Mouse (Mus musculus) liver, postnatal 0 days (tissue): ENCODE results near the gene 2310033P09Rik. TPM values are rescaled to one million over a fixed set of nuclear protein-coding genes. Genes with fewer than 3 reads are reported as not detected.

Source experiments
- ATAC-seq: fragments of 200-750 bp; cut with Nextera tagmentation; 2 replicates; pipeline ENCODE4 v1.8.0; 2017; ENCODE audit warnings: mild to moderate bottlenecking, moderate library complexity
- DNase-seq: peaks from one replicate; pipeline ENCODE4 v3.0.0-alpha.2; 2016
- H3K27ac ChIP-seq: fragments of 300-500 bp; sonication (generic); 2 replicates; pipeline ENCODE4 v1.5.1; 2014; ENCODE audit warnings: antibody characterized with exemption, moderate library complexity, mild to moderate bottlenecking, low read depth
- H3K27me3 ChIP-seq: fragments of 300-500 bp; sonication (generic); 2 replicates; pipeline ENCODE4 v1.6.1; 2014; ENCODE audit warnings: low read length, control low read depth, mixed read lengths; ENCODE audit not compliant: insufficient read depth
- H3K36me3 ChIP-seq: fragments of 300-500 bp; sonication (generic); replicated peaks from 2 replicates; pipeline ENCODE4 v1.6.1; 2014; ENCODE audit warnings: mild to moderate bottlenecking, control low read depth, low read length, moderate library complexity, mixed read lengths; ENCODE audit not compliant: insufficient read depth
- H3K4me1 ChIP-seq: fragments of 300-500 bp; sonication (generic); 2 replicates; pipeline ENCODE4 v1.6.1; 2014; ENCODE audit warnings: antibody characterized with exemption, mild to moderate bottlenecking, control low read depth; ENCODE audit not compliant: insufficient read depth
- H3K4me2 ChIP-seq: fragments of 300-500 bp; sonication (generic); 2 replicates; pipeline ENCODE4 v1.6.1; 2014; ENCODE audit warnings: low read depth, mild to moderate bottlenecking, low read length, moderate library complexity, mixed read lengths
- H3K4me3 ChIP-seq: fragments of 300-500 bp; sonication (generic); 2 replicates; pipeline ENCODE4 v1.5.1; 2014; ENCODE audit warnings: low read depth, low read length
- H3K9ac ChIP-seq: fragments of 300-500 bp; sonication (generic); replicated peaks from 2 replicates; pipeline ENCODE4 v1.6.1; 2014; ENCODE audit warnings: mild to moderate bottlenecking, moderate library complexity
- H3K9me3 ChIP-seq: fragments of 300-500 bp; sonication (generic); 2 replicates; pipeline ENCODE4 v1.6.1; 2016; ENCODE audit warnings: mild to moderate bottlenecking, control low read depth, low read length, mixed read lengths
- CTCF ChIP-seq: sonication (generic); IDR thresholded peaks from 2 replicates; pipeline ENCODE4 v1.5.1; 2016; ENCODE audit warnings: antibody characterized with exemption, low read depth
- EP300 ChIP-seq: IDR thresholded peaks from 2 replicates; pipeline ENCODE4 v1.6.1; 2016; ENCODE audit warnings: antibody characterized with exemption, low read depth, mild to moderate bottlenecking
- WGBS: fragments of 180-500 bp; shearing (Covaris S2); extraction: QIAGEN DNeasy Blood & Tissue Kit; methylation state at CpG from one replicate; pipeline ENCODE4 v1.1.7; 2014; ENCODE audit not compliant: insufficient replicate concordance; 5-methylcytosine and 5-hydroxymethylcytosine counted together
- polyA plus RNA-seq: library from polyadenylated mRNA; unstranded; fragments of >200 nt; fragmentation: Nextera tagmentation; extraction: Ambion mirVana; gene quantifications from 2 replicates; pipeline ENCODE4 v1.2.1, GENCODE M21; 2015

Gene 2310033P09Rik
- polyA plus RNA-seq, 1 experiment from 2014 or later = 14.8 TPM

GRCm38 (mm10) chr11:59174189-59174838, 33.8 kb upstream of the 2310033P09Rik start:
- Histone ChIP-seq H3K4me3 (no peak overlapping the region), H3K36me3 (no peaks in the 10 kb centered on the region), H3K27ac (no peak overlapping the region), H3K9me3 (no peaks in the 10 kb centered on the region), H3K4me1 (peaks cover 4% of the 10 kb centered on the region; the same call in 1 of the 2 replicates), H3K9ac (no peak overlapping the region), H3K27me3 (peaks cover 46% of the 10 kb centered on the region), H3K4me2 (no peak overlapping the region)
- TF ChIP-seq CTCF (no peak), EP300 (no peak)
- ATAC-seq (no peak), DNase-seq (no peak)
- 39% methylated on average over 6 of the region's 6 CpGs for WGBS

- peaks cover 46% of the 10 kb centered on the region for H3K27me3 ChIP-seq
These were observed 31.6 kb upstream of the 2310033P09Rik start for GRCm38 (mm10) chr11:59176475-59176874.

GRCm38 (mm10) chr11:59176921-59177320, 31.2 kb upstream of the 2310033P09Rik start:
- ATAC-seq (no peak), DNase-seq (no peak)
- Histone ChIP-seq H3K27me3 (peaks cover 46% of the 10 kb centered on the region), H3K9ac (no peak overlapping the region), H3K9me3 (no peaks in the 10 kb centered on the region), H3K4me2 (no peak overlapping the region), H3K27ac (no peak overlapping the region), H3K4me1 (peaks cover 6% of the 10 kb centered on the region; the same call in 1 of the 2 replicates), H3K36me3 (no peaks in the 10 kb centered on the region), H3K4me3 (no peak overlapping the region)
- no peak for TF ChIP-seq EP300
- TF ChIP-seq CTCF = no peak
- 11% methylated on average over 30 of the region's 34 CpGs for WGBS

More at GRCm38 (mm10) chr11:59176475-59176874, 31.6 kb upstream of the 2310033P09Rik start:
- DNase-seq = no peak
- Histone ChIP-seq H3K27ac (no peak overlapping the region), H3K9me3 (no peaks in the 10 kb centered on the region), H3K4me3 (no peak overlapping the region), H3K9ac (no peak overlapping the region), H3K4me1 (peaks cover 6% of the 10 kb centered on the region; the same call in 1 of the 2 replicates), H3K4me2 (no peak overlapping the region), H3K36me3 (no peaks in the 10 kb centered on the region)
- 5% methylated on average over 48 of the region's 48 CpGs for WGBS
- ATAC-seq = no peak
- TF ChIP-seq EP300 (no peak), CTCF (no peak)

GRCm38 (mm10) chr11:59182864-59183331, 25.2 kb upstream of the 2310033P09Rik start, which contains the start of gene Gjc2:
TSS of gene Gjc2 (minus strand) at chr11:59183213.
- Histone ChIP-seq H3K4me1 (peaks cover 12% of the 10 kb centered on the region; the same call in 1 of the 2 replicates), H3K9me3 (no peaks in the 10 kb centered on the region), H3K36me3 (peaks cover 15% of the 10 kb centered on the region; the same call in 1 of the 2 replicates), H3K27me3 (peaks cover 7% of the 10 kb centered on the region), H3K4me3 (no peak within 1 kb of the TSS), H3K9ac (no peak within 1 kb of the TSS), H3K27ac (peak within 1 kb of the TSS; percentile 46), H3K4me2 (no peak within 1 kb of the TSS)
- 54% methylated on average over 3 of the region's 3 CpGs for WGBS
- ATAC-seq (no peak), DNase-seq (no peak)
- TF ChIP-seq EP300 (no peak), CTCF (no peak)

GRCm38 (mm10) chr11:59183821-59184220, 24.3 kb upstream of the 2310033P09Rik start:
- 36% methylated on average over 3 of the region's 3 CpGs for WGBS
- Histone ChIP-seq H3K9ac (no peak overlapping the region), H3K4me1 (peaks cover 12% of the 10 kb centered on the region; the same call in 1 of the 2 replicates), H3K9me3 (no peaks in the 10 kb centered on the region), H3K4me3 (no peak overlapping the region), H3K27me3 (no peaks in the 10 kb centered on the region), H3K4me2 (no peak overlapping the region), H3K36me3 (peaks cover 15% of the 10 kb centered on the region; the same call in 1 of the 2 replicates), H3K27ac (peak overlapping the region; percentile 46)
- TF ChIP-seq CTCF (peak; percentile 93), EP300 (no peak)
- peak; percentile 74 for DNase-seq
- ATAC-seq = peak; percentile 75

GRCm38 (mm10) chr11:59185490-59185889, 22.6 kb upstream of the 2310033P09Rik start:
- 86% methylated on average over 5 of the region's 5 CpGs for WGBS
- Histone ChIP-seq H3K9ac (no peak overlapping the region), H3K27ac (no peak overlapping the region), H3K36me3 (peaks cover 15% of the 10 kb centered on the region; the same call in 1 of the 2 replicates), H3K9me3 (no peaks in the 10 kb centered on the region), H3K27me3 (no peaks in the 10 kb centered on the region), H3K4me1 (peaks cover 17% of the 10 kb centered on the region; the same call in 1 of the 2 replicates), H3K4me3 (no peak overlapping the region), H3K4me2 (no peak overlapping the region)
- ATAC-seq (no peak), DNase-seq (no peak)
- TF ChIP-seq CTCF (no peak), EP300 (no peak)
